Mouse (Mus musculus) midbrain, embryonic 15.5 days (tissue): ENCODE data around the gene Gpank1. TPM values are rescaled to one million over a fixed set of nuclear protein-coding genes. Genes with fewer than 3 reads are reported as not detected.
A peak's percentile ranks its signal among the peaks of the same experiment; 100 is the strongest.
"Not testable (repeated sequence)": the region's sequence is repeated elsewhere in the genome, so short reads cannot be mapped to it uniquely, and the experiment has no call there.

ENCODE experiments used
- ATAC-seq: fragments of 200-750 bp; cut with Nextera tagmentation; replicated peaks from 2 replicates; pipeline ENCODE4 v1.8.0; 2017; ENCODE audit warnings: moderate TSS enrichment
- H3K27ac ChIP-seq: fragments of 300-500 bp; sonication (generic); 2 replicates; pipeline ENCODE4 v1.5.1; 2015; ENCODE audit warnings: mild to moderate bottlenecking, inconsistent platforms
- H3K27me3 ChIP-seq: fragments of 300-500 bp; sonication (generic); replicated peaks from 2 replicates; pipeline ENCODE4 v1.6.1; 2015; ENCODE audit warnings: inconsistent platforms
- H3K36me3 ChIP-seq: fragments of 300-500 bp; sonication (generic); replicated peaks from 2 replicates; pipeline ENCODE4 v1.6.1; 2015; ENCODE audit warnings: inconsistent platforms
- H3K4me1 ChIP-seq: fragments of 300-500 bp; sonication (generic); 2 replicates; pipeline ENCODE4 v1.6.1; 2015; ENCODE audit warnings: inconsistent platforms
- H3K4me2 ChIP-seq: fragments of 300-500 bp; sonication (generic); 2 replicates; pipeline ENCODE4 v1.6.1; 2015; ENCODE audit warnings: inconsistent platforms, mild to moderate bottlenecking, moderate library complexity
- H3K4me3 ChIP-seq: fragments of 300-500 bp; sonication (generic); 2 replicates; pipeline ENCODE4 v1.5.1; 2015; ENCODE audit warnings: mild to moderate bottlenecking, inconsistent platforms
- H3K9ac ChIP-seq: fragments of 300-500 bp; sonication (generic); 2 replicates; pipeline ENCODE4 v1.6.1; 2015; ENCODE audit warnings: mild to moderate bottlenecking, inconsistent platforms
- H3K9me3 ChIP-seq: fragments of 300-500 bp; sonication (generic); 2 replicates; pipeline ENCODE4 v1.6.1; 2016; ENCODE audit warnings: inconsistent platforms
- WGBS: fragments of 180-500 bp; shearing (Covaris S2); methylation state at CpG from one replicate; pipeline ENCODE4 v1.1.7; 2015; ENCODE audit warnings: mixed read lengths; 5-methylcytosine and 5-hydroxymethylcytosine counted together
- polyA plus RNA-seq: library from polyadenylated mRNA; unstranded; fragments of >200 nt; fragmentation: Nextera tagmentation; extraction: Ambion mirVana; gene quantifications from 2 replicates; pipeline ENCODE4 v1.2.1, GENCODE M21; 2015

The Gpank1 gene
- polyA plus RNA-seq, 1 experiment from 2014 or later, result 25.9 TPM

- Histone ChIP-seq H3K27ac (no peak overlapping the region), H3K9ac (no peak overlapping the region)
Observed at GRCm38 (mm10) chr17:35103221-35103690, 18.0 kb upstream of the Gpank1 start.

DNA sequence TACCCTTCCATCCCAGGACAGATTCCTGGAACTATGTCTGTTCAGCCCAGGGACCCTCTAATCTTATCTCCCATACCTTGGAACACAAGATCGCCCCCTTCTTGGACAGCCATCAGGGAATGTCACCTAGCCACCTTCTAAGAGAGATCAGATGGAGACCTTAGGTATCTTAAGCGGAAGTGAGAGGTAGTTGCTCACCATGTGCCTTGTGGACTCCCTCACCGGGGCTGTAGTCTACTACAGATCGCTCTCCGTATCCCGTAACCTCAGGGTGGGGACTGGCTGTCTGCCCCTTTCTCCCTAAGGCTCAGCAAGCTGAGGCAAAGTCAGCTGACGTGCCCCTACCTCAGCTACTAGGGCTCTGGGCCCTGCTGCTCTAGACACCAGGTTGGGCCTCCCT, 17.2 kb upstream of the Gpank1 start:
- peaks cover 6% of the 10 kb centered on the region; the same call in 1 of the 2 replicates for H3K4me1 ChIP-seq
- no peak overlapping the region for H3K4me2 ChIP-seq
- H3K27ac ChIP-seq, result no peak overlapping the region
- no peak for ATAC-seq
- no peaks in the 10 kb centered on the region for H3K9me3 ChIP-seq
- no peak overlapping the region for H3K4me3 ChIP-seq
- no peak overlapping the region for H3K9ac ChIP-seq
- WGBS, result 94% methylated on average over 7 of the region's 7 CpGs
- no peaks in the 10 kb centered on the region for H3K27me3 ChIP-seq
- peaks cover 33% of the 10 kb centered on the region; the same call in 1 of the 2 replicates for H3K36me3 ChIP-seq

More at GRCm38 (mm10) chr17:35103221-35103690, 18.0 kb upstream of the Gpank1 start:
- 71% methylated on average over 6 of the region's 6 CpGs for WGBS
- Histone ChIP-seq H3K4me1 (peaks cover 6% of the 10 kb centered on the region; the same call in 1 of the 2 replicates), H3K36me3 (peaks cover 38% of the 10 kb centered on the region; the same call in 1 of the 2 replicates), H3K27me3 (no peaks in the 10 kb centered on the region), H3K4me2 (no peak overlapping the region), H3K9me3 (no peaks in the 10 kb centered on the region), H3K4me3 (no peak overlapping the region)
- ATAC-seq, result no peak

DNA sequence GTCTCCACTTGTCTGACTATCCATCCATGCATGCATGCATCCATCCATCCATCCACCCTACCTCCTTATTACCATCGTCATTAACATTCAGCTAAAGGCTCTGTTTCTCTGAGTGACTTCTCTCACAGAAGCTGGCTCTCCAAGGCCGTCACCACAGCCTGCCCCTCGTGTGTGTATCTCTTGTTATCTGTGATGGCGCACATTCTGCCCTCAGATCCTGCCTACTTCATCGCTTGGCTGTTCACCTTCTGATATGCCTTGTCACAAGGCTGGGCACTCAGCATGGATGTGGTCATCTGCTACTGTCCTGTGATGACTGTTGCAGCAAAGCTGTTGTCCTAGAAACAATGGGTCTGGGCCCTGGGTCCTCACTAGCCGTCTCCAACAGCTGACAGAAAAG, 16.5 kb upstream of the Gpank1 start:
- peaks cover 6% of the 10 kb centered on the region; the same call in 1 of the 2 replicates for H3K4me1 ChIP-seq
- no peaks in the 10 kb centered on the region for H3K27me3 ChIP-seq
- peaks cover 33% of the 10 kb centered on the region; the same call in 1 of the 2 replicates for H3K36me3 ChIP-seq
- no peak overlapping the region for H3K27ac ChIP-seq
- H3K4me3 ChIP-seq, result no peak overlapping the region
- H3K9ac ChIP-seq, result no peak overlapping the region
- H3K4me2 ChIP-seq, result no peak overlapping the region
- no peaks in the 10 kb centered on the region for H3K9me3 ChIP-seq
- ATAC-seq, result no peak
- 72% methylated on average over 6 of the region's 6 CpGs for WGBS

DNA sequence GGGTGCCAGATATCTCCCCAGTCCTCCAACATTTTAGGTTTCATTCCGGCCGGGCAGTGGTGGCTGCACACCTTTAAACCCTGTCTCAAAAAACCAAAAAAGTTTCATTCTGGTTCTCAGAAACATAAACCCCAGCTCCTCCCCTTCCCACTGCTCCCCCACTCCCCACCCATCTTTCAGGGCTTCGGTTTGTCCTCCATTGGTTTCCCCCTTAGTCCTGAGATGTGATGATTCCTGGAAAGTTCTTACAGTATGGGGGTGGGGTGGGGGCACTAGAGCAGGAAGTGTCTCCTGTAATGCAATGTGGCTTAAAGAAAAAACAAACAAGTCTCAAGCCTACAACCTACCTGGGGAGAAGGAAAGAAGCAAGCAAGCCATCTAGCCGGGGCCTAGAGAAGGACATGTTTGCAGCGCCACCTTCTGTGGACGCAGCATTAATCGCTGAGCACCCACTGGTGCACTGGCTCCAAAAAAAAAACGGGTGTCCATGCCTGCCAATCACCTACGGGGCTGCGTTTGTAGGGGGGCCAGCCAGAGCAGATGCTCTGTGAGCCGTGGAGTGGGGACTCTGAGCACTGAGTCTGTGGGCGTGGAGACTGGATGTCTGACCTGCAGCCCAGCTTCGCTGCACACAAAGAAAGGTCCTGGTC, 15.4 kb upstream of the Gpank1 start:
- H3K4me2 ChIP-seq, result peak overlapping the region; percentile 26
- no peaks in the 10 kb centered on the region for H3K27me3 ChIP-seq
- H3K27ac ChIP-seq, result no peak overlapping the region
- 0 out of 2 replicates have a peak overlapping the region, but pooled peaks have one; percentile 7 for H3K9ac ChIP-seq
- peaks cover 6% of the 10 kb centered on the region; the same call in 1 of the 2 replicates for H3K4me1 ChIP-seq
- 19% methylated on average over 13 of the region's 13 CpGs for WGBS
- peaks cover 28% of the 10 kb centered on the region; the same call in 1 of the 2 replicates for H3K36me3 ChIP-seq
- no peaks in the 10 kb centered on the region for H3K9me3 ChIP-seq
- no peak for ATAC-seq
- H3K4me3 ChIP-seq, result no peak overlapping the region

DNA sequence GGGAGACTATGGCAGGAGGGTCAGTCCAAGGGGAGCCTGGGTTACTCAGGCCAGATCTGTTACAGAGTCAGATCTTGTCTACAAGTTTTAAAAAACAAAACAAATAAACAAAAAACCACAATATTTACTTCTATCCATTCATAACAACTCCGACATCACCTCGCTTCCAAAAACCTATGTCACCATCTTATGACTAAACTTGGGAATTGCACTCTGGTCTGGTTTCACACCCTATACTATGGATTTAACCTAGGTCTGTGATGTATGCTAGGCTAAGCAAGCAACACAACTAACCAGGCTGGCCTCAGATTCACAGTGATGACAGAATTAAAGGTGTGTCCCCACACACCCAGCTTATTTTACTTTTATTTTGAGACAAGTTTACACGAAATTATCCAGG, 14.7 kb upstream of the Gpank1 start:
- Histone ChIP-seq H3K9ac (no peak overlapping the region), H3K27ac (no peak overlapping the region), H3K27me3 (no peaks in the 10 kb centered on the region), H3K9me3 (no peaks in the 10 kb centered on the region), H3K36me3 (peaks cover 22% of the 10 kb centered on the region; the same call in 1 of the 2 replicates), H3K4me1 (peaks cover 6% of the 10 kb centered on the region; the same call in 1 of the 2 replicates), H3K4me2 (no peak overlapping the region), H3K4me3 (no peak overlapping the region)
- 70% methylated on average over 3 of the region's 3 CpGs for WGBS
- no peak for ATAC-seq

- Histone ChIP-seq H3K4me2 (no peak within 1 kb of the TSS), H3K9ac (no peak within 1 kb of the TSS), H3K27ac (no peak within 1 kb of the TSS), H3K9me3 (no peaks in the 10 kb centered on the region), H3K36me3 (peaks cover 7% of the 10 kb centered on the region; the same call in 1 of the 2 replicates), H3K4me1 (peaks cover 6% of the 10 kb centered on the region; the same call in 1 of the 2 replicates), H3K4me3 (no peak within 1 kb of the TSS), H3K27me3 (no peaks in the 10 kb centered on the region)
- 82% methylated on average over 6 of the region's 6 CpGs for WGBS
- no peak for ATAC-seq
Observed at GRCm38 (mm10) chr17:35108097-35108496, 13.2 kb upstream of the Gpank1 start, which contains the start of gene Ly6g5c. Gene Ly6g5c, plus strand, starts transcription at chr17:35108279.

DNA sequence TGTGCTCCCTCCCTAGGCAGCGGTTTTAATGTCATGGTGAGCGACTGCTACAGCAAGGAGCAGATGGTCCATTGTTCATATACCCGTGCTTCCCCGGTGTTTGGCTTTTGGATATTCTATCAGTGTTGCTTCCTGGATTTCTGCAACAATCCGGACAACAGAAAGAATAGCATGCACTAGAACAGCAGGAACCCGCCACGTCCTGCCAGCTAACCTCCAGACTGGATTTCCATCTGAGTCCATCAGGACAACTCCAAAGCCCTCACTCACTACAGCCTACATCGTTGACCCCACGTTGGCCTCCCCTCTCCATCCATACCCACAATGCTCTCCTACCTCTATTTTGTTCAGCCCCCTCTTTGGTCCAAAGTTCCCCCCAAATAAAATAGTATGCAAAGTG, 9.5 kb upstream of the Gpank1 start:
- 74% methylated on average over 9 of the region's 9 CpGs for WGBS
- no peak overlapping the region for H3K9ac ChIP-seq
- H3K27ac ChIP-seq, result no peak overlapping the region
- no peak overlapping the region for H3K4me2 ChIP-seq
- no peak for ATAC-seq
- H3K9me3 ChIP-seq, result no peaks in the 10 kb centered on the region
- H3K27me3 ChIP-seq, result no peaks in the 10 kb centered on the region
- H3K4me3 ChIP-seq, result no peak overlapping the region
- H3K4me1 ChIP-seq, result no peaks in the 10 kb centered on the region
- H3K36me3 ChIP-seq, result peaks cover 13% of the 10 kb centered on the region

GRCm38 (mm10) chr17:35115046-35116019, 5.9 kb upstream of the Gpank1 start, which contains the start of gene Ly6g5b:
Gene Ly6g5b, minus strand, starts transcription at chr17:35115428.
- ATAC-seq, result no peak
- Histone ChIP-seq H3K4me2 (no peak within 1 kb of the TSS), H3K27ac (no peak within 1 kb of the TSS), H3K36me3 (peaks cover 29% of the 10 kb centered on the region), H3K9ac (no peak within 1 kb of the TSS), H3K4me3 (no peak within 1 kb of the TSS), H3K27me3 (no peaks in the 10 kb centered on the region), H3K9me3 (no peaks in the 10 kb centered on the region), H3K4me1 (peaks cover 8% of the 10 kb centered on the region)
- WGBS, result 88% methylated on average over 8 of the region's 8 CpGs

- peaks cover 27% of the 10 kb centered on the region for H3K4me1 ChIP-seq
- H3K9ac ChIP-seq, result peak overlapping the region; percentile 84
- peak overlapping the region; percentile 77 for H3K4me3 ChIP-seq
- H3K27me3 ChIP-seq, result no peaks in the 10 kb centered on the region
- no peak for ATAC-seq
- peaks cover 32% of the 10 kb centered on the region for H3K36me3 ChIP-seq
- WGBS, result under 1% methylated on average over 33 of the region's 33 CpGs
- H3K27ac ChIP-seq, result peak overlapping the region; percentile 78
- no peaks in the 10 kb centered on the region for H3K9me3 ChIP-seq
- peak overlapping the region; percentile 92 for H3K4me2 ChIP-seq
Observed at GRCm38 (mm10) chr17:35120745-35121142, 511 bp upstream of the Gpank1 start.

- H3K9ac ChIP-seq, result peak within 1 kb of the TSS; percentile 84
- peaks cover 38% of the 10 kb centered on the region for H3K4me1 ChIP-seq
- no peaks in the 10 kb centered on the region for H3K27me3 ChIP-seq
- WGBS, result under 1% methylated on average over 19 of the region's 19 CpGs
- peaks cover 23% of the 10 kb centered on the region for H3K36me3 ChIP-seq
- H3K4me2 ChIP-seq, result peak within 1 kb of the TSS; percentile 92
- ATAC-seq, result no peak; the same call in 1 of the 2 replicates
- H3K4me3 ChIP-seq, result peak within 1 kb of the TSS; percentile 77
- peak within 1 kb of the TSS; percentile 90 for H3K27ac ChIP-seq
- H3K9me3 ChIP-seq, result no peaks in the 10 kb centered on the region
Observed at GRCm38 (mm10) chr17:35121871-35122303, 632 bp downstream of the Gpank1 start, which contains the start of gene Csnk2b. Gene Csnk2b, minus strand, starts transcription at chr17:35122053.

GRCm38 (mm10) chr17:35123287-35123686, 2.0 kb downstream of the Gpank1 start:
- H3K4me1 ChIP-seq, result peaks cover 48% of the 10 kb centered on the region
- ATAC-seq, H3K27me3 ChIP-seq: not testable (repeated sequence)

More at GRCm38 (mm10) chr17:35123287-35123686, 2.0 kb downstream of the Gpank1 start:
- WGBS, result 93% methylated on average over 9 of the region's 9 CpGs
- H3K36me3 ChIP-seq, result peaks cover 14% of the 10 kb centered on the region; the same call in 1 of the 2 replicates
- not testable (repeated sequence) for H3K4me2 ChIP-seq, H3K9me3 ChIP-seq, H3K27ac ChIP-seq, H3K9ac ChIP-seq, H3K4me3 ChIP-seq
